Mouse (Mus musculus): ENCODE measurements around the gene Acsl3. TPM values are rescaled to one million over a fixed set of nuclear protein-coding genes. Genes with fewer than 3 reads are reported as not detected.

Gene Acsl3
- polyA plus RNA-seq, 1 experiment = 22.0 TPM

GRCm38 (mm10) chr1:78686872-78687271, 29.2 kb downstream of the Acsl3 start:
- DNase-seq (ENCODE audit: low read depth) = no peak

- no peak for DNase-seq (ENCODE audit: low read depth)
These were observed 30.5 kb downstream of the Acsl3 start for GRCm38 (mm10) chr1:78688149-78688548.

- no peak for DNase-seq (ENCODE audit: low read depth)
These were observed 37.1 kb downstream of the Acsl3 start for GRCm38 (mm10) chr1:78694503-78695258.

GRCm38 (mm10) chr1:78696305-78696704, 38.7 kb downstream of the Acsl3 start:
- no peak for DNase-seq (ENCODE audit: low read depth)

- no peak for DNase-seq (ENCODE audit: low read depth)
These were observed 39.3 kb downstream of the Acsl3 start for GRCm38 (mm10) chr1:78696903-78697302.

- no peak for DNase-seq (ENCODE audit: low read depth)
These were observed 40.5 kb downstream of the Acsl3 start for GRCm38 (mm10) chr1:78698138-78698537.

- DNase-seq (ENCODE audit: low read depth) = no peak
These were observed 44.1 kb downstream of the Acsl3 start for GRCm38 (mm10) chr1:78701740-78702139.

GRCm38 (mm10) chr1:78702282-78702963, 44.8 kb downstream of the Acsl3 start:
- no peak for DNase-seq (ENCODE audit: low read depth)

- no peak for DNase-seq (ENCODE audit: low read depth)
These were observed 45.3 kb downstream of the Acsl3 start for GRCm38 (mm10) chr1:78702964-78703285.

GRCm38 (mm10) chr1:78706338-78706737, 48.7 kb downstream of the Acsl3 start:
- DNase-seq (ENCODE audit: low read depth) = no peak

- no peak for DNase-seq (ENCODE audit: low read depth)
These were observed 49.7 kb downstream of the Acsl3 start for GRCm38 (mm10) chr1:78707280-78707679.

- peak; percentile 44 for DNase-seq (ENCODE audit: low read depth)
These were observed 52.4 kb downstream of the Acsl3 start for GRCm38 (mm10) chr1:78710026-78710425.

GRCm38 (mm10) chr1:78710613-78711329, 53.1 kb downstream of the Acsl3 start:
- no peak for DNase-seq (ENCODE audit: low read depth)

GRCm38 (mm10) chr1:78724458-78725190, 67.0 kb downstream of the Acsl3 start:
- no peak for DNase-seq (ENCODE audit: low read depth)

GRCm38 (mm10) chr1:78725191-78725490, 67.5 kb downstream of the Acsl3 start:
- DNase-seq (ENCODE audit: low read depth) = no peak

- DNase-seq (ENCODE audit: low read depth) = no peak
These were observed 68.1 kb downstream of the Acsl3 start for GRCm38 (mm10) chr1:78725617-78726223.

GRCm38 (mm10) chr1:78730114-78730720, 72.6 kb downstream of the Acsl3 start:
- no peak for DNase-seq (ENCODE audit: low read depth)

- DNase-seq (ENCODE audit: low read depth) = no peak
These were observed 74.7 kb downstream of the Acsl3 start for GRCm38 (mm10) chr1:78732290-78732689.

GRCm38 (mm10) chr1:78734261-78735000, 76.8 kb downstream of the Acsl3 start:
- DNase-seq (ENCODE audit: low read depth) = no peak

- DNase-seq (ENCODE audit: low read depth) = no peak
These were observed 80.0 kb downstream of the Acsl3 start for GRCm38 (mm10) chr1:78737646-78738045.

- no peak for DNase-seq (ENCODE audit: low read depth)
These were observed 83.1 kb downstream of the Acsl3 start for GRCm38 (mm10) chr1:78740676-78741075.

Data from gonadal fat pad, adult 2 months (tissue).